Mouse (Mus musculus): ENCODE measurements around the gene Lcn10.
A peak's percentile ranks its signal among the peaks of the same experiment; 100 is the strongest.
"Not testable (repeated sequence)": the region's sequence is repeated elsewhere in the genome, so short reads cannot be mapped to it uniquely, and the experiment has no call there.

The Lcn10 gene

GRCm38 (mm10) chr2:25682426-25682825, at the start of gene Lcn10:
Gene Lcn10, plus strand, starts transcription at chr2:25682726.
- no peak for DNase-seq (ENCODE audit: low spot score in 2 of 2)

- no peak for DNase-seq (ENCODE audit: low spot score in 2 of 2)
Measured at GRCm38 (mm10) chr2:25633616-25634015, 48.9 kb upstream of the Lcn10 start.

GRCm38 (mm10) chr2:25634046-25634445, 48.5 kb upstream of the Lcn10 start:
- no peak for DNase-seq (ENCODE audit: low spot score in 2 of 2)

DNA sequence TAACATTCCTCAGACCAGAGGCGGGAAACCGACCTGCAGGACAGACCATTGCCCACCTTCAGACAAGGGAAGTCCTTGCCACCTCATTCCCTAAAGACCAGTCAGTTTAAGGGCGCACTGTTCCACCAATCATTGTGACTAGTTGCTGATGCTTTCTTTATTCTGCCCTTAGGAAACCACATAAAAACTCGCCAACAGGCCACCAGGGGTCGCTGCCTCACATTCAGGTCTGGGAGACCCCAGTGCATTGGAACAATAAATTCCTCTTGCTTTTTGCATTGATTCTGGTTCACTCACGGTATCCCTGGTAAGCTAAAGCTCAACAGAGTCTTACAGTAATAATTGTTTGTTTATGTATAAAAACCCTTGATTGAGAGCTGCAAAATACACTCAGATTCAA, 42.6 kb upstream of the Lcn10 start:
- peak in 1 of 2 experiments; percentile 69 for DNase-seq (ENCODE audit: low spot score in 2 of 2)

DNA sequence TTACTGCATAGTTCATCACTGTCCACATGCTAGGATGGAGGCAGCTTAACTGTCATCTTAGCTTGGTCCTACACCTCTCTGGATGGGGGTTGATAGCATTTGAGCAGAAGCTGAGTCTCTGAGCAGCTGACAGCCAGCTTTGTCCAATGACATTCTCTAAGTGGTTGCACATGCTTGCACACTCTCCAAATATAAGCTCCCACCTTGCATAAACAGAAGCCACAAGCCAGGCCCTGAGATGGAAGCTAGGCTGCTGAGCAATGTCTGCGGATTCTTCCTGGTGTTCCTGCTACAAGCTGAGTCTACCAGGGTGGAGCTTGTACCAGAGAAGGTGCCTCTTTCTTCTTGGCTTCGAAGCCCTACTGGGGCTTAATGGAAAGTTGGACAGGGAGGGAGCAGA, 29.6 kb upstream of the Lcn10 start, which contains the start of gene Lcn8:
Lcn8 (plus strand) TSS at position 219 of the 400 bp plus-strand sequence.
- DNase-seq (ENCODE audit: low spot score in 2 of 2), result no peak

DNA sequence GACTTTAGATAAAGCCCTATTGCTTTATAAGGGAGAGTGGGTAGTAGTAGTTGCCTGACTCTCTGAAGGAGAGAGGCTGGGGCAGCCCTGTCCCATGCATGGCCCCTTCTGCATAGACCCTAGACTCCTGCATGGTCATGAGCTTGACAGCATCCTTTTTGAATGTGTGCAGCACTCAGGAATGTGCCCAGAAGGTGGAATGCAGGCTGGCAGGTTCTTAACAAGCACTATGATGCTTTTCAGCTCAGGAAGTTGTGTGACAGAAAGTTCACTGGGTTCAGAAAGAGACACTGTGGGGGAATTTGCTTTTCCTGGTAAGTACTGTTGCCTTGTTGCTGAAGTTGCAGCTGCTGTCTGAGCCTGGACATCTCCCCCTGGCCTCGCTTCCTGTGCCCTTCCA, 28.0 kb upstream of the Lcn10 start:
- DNase-seq (ENCODE audit: low spot score in 2 of 2), result no peak

- peak; percentile 59 to 62 for DNase-seq (ENCODE audit: low spot score in 2 of 2)
Measured at GRCm38 (mm10) chr2:25656691-25657090, 25.8 kb upstream of the Lcn10 start.

GRCm38 (mm10) chr2:25657246-25657645, 25.3 kb upstream of the Lcn10 start:
- no peak for DNase-seq (ENCODE audit: low spot score in 2 of 2)

DNA sequence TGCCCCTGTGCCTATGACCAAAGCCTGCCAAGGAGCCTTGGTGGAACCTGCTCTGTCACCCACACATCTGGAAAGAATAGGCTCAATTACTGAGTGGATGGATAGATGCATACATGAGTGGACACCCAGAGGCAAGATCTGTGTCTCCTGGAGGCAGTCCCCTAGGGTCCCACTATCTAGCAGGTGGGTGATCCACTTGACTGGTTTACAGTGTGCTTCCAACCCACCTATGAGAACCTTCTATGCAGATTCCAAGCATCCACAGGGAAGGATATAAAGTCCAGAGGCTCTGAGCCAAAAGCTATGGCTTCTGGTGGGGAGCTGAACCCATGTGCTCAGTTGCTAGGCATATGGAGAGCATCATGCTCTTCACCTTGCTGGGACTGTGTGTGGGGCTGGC, 24.9 kb upstream of the Lcn10 start, which contains the start of gene Lcn5:
Lcn5 (plus strand) TSS at position 301 of the 400 bp plus-strand sequence.
- DNase-seq (ENCODE audit: low spot score in 2 of 2), result no peak

DNA sequence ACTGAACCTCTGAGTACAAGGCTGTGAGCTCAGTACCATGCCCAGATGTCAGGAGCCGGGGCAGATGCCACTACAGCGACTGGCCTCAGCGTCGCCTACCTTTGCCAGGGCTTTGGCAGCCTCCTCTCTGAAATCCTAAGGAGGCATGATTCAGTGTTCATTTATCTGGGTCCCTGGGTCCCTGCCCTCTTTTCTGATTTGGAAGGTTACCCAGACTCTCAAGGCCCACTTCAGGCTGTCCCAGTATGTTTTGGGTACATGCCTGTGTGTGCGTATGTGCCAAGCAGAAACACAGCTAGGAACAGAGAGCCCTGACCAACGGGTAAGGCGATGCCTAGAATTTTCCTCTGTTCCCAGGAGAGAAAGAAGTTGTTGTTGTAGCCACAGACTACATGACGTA, 22.2 kb upstream of the Lcn10 start:
- no peak for DNase-seq (ENCODE audit: low spot score in 2 of 2)

- no peak for DNase-seq (ENCODE audit: low spot score in 2 of 2)
Measured at GRCm38 (mm10) chr2:25661245-25661970, 21.1 kb upstream of the Lcn10 start.

- DNase-seq (ENCODE audit: low spot score in 2 of 2), result peak; percentile 35 to 56
Measured at GRCm38 (mm10) chr2:25663511-25663910, 19.0 kb upstream of the Lcn10 start.

GRCm38 (mm10) chr2:25664125-25664524, 18.4 kb upstream of the Lcn10 start:
- DNase-seq (ENCODE audit: low spot score in 2 of 2), result no peak

DNA sequence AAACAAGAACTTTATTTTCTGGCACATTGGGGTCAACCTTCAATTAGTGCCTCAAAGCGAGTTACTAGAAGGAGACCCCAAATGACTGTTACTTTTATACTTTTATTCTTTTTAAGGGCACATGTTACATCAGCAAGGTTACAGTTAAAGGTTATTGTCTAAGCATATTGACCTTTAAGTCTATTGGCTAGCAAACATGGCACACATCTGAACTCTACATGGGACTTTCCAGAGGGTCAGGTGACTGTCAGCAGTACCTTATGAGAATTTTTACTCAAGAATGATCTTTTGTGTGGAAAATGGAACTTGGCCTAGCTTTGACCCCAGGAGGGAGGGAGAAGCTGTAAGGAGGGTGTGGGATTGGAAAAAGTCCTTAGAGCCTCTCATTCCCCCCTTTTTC, 16.0 kb upstream of the Lcn10 start:
- no peak for DNase-seq (ENCODE audit: low spot score in 2 of 2)

DNA sequence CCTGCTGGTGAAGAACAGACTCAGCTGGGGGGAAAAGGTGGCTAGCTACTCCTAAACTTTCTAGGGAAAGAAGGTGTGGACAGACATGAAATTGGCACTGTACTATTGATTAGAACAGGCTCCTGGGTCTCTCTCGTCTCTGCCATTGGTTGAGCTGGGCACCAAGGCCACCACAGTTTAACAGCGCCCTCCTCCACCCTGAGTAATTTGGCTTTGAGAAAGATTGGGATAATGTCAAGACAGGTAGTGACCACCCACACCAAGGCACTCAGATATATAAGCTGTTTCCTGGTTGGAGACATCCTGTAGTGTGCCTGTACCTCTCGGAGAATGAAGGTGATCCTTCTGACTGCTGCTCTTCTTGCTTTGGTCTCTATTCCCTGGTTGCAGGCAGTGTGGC, 6.0 kb upstream of the Lcn10 start, which contains the start of gene Lcn6:
Lcn6 (plus strand) TSS at position 301 of the 400 bp plus-strand sequence.
- DNase-seq (ENCODE audit: low spot score in 2 of 2), result no peak

DNA sequence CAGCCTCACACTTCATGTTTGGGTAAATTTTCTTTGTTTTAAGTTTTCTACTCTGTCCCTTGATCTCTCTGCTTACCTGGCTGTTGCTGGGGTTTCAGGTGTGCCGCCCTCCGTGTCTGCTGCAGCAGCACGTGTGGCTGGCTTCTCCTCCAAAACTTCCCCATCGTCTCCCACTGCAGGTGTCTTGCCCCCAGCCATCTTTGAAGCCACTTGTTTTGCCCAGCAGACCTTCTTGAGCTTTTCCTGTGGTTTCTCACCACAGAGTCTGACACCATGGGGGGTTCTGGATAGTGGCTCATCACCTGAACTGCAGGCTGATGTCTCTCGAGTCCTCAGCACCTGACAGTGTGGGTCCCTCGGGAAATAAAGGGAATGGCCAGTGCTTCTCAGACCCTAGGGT, 3.0 kb upstream of the Lcn10 start:
- no peak for DNase-seq (ENCODE audit: low spot score in 2 of 2)

DNA sequence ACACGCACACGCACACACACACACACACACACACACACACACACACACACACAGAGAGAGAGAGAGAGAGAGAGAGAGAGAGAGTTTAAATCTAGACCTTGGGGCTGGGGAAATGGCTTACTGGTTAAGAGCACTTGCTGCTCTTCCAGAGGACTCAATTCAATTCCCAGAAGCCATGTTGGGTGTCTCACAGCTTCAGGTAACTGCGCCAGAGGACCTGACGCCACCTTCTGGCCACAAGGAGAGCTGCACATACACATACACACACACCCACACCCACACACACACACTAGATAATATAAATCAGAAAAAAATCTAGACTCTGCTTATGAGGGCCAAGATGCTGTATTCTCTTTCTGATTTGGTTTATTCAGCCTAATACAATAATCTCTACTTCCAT, 4.4 kb downstream of the Lcn10 start:
- DNase-seq (ENCODE audit: low spot score in 2 of 2), result no peak

- peak in 1 of 2 experiments; percentile 62 for DNase-seq (ENCODE audit: low spot score in 2 of 2)
Measured at GRCm38 (mm10) chr2:25694605-25695004, 12.1 kb downstream of the Lcn10 start.

DNA sequence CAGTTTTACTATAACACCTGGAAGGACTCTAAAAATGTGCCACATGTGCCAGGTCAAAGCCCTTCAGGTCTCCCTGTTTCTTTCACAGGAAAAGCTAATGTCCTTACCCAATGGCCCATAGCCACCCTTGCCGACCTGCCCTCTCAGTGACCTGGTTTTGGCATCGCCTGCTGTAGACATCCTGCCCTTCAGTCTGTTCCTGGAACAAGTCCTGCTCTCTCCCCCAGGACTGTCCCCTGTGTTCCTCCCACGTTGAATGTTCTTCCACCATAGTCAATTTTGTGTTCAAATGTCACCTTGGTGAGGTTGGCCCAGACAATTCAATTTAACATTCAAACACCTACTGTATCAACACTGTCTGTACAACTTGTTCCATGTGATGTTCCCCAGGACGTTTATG, 14.4 kb downstream of the Lcn10 start:
- no peak for DNase-seq (ENCODE audit: low spot score in 2 of 2)

DNA sequence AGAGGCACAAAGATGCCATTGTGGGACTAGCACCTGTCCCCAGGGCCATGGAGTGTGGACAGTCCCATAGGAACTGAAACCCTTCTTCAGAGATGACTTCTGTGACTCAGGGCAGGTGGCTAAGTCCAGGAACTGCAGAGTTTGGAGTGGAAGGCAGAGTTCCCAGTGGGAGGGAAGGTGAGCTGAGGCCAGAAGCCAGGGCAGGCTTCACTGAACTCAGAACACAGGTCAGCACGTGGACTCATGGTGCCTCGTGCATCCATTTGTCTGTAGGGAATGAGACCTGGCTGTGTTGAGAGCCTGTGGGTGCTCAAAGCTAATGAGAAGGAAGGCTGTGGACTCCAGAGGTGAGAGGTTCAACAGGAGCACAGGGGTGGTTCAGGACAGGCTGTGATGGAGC, 16.2 kb downstream of the Lcn10 start:
- no peak for DNase-seq (ENCODE audit: low spot score in 2 of 2)

GRCm38 (mm10) chr2:25699743-25700142, 17.2 kb downstream of the Lcn10 start, which contains the start of gene Obp2a:
Gene Obp2a, plus strand, starts transcription at chr2:25700043.
- DNase-seq (ENCODE audit: low spot score in 2 of 2), result not testable (repeated sequence)

GRCm38 (mm10) chr2:25701001-25701400, 18.5 kb downstream of the Lcn10 start:
- DNase-seq (ENCODE audit: low spot score in 2 of 2), result no peak

GRCm38 (mm10) chr2:25703706-25704105, 21.2 kb downstream of the Lcn10 start:
- no peak for DNase-seq (ENCODE audit: low spot score in 2 of 2)
